Mouse (Mus musculus): Measurements from ENCODE around the gene Nxph3. TPM values are rescaled to one million over a fixed set of nuclear protein-coding genes. Genes with fewer than 3 reads are reported as not detected.
"Not testable (repeated sequence)": the region's sequence is repeated elsewhere in the genome, so short reads cannot be mapped to it uniquely, and the experiment has no call there.

Gene Nxph3
- total RNA-seq, 2 experiments from 2014 or later: 0.37 to 0.93 TPM

DNA sequence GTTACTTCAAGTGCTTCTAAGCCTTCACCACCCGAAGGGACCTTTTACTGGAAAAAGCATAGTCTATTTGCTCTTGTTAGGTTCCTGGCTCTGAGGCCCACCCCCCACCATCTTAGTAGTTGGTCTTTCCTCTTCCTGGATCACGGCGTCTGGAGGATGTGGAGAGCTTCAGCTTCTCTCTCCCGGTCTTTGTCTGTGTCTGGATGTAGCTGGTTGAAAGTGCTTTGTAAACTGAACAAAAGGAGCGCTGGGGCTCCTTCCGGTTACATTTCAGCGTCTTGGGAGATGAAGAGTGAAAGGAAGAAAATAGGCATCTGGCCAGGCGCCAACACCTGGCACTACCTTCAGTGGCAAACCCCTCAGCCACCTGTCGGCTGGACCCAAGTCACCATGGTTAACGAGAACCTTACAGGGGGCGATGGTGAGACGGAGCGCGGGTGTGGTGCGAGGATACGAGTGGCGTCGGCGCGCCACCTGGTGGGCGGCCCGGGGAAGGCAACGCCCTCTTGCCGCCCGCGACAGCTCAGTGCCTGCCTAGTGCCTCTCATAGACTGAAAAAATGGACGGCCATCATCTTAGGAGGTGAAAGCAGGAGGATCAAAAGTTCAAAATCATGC, 6.2 kb upstream of the Nxph3 start:
- intact Hi-C loops (cut with DNase I): loop anchor here (1.0 to 2.0 kb wide), 5 partner anchors 122 to 400 kb away; partner anchors contain the start of genes Dlx3 and Slc35b1

DNA sequence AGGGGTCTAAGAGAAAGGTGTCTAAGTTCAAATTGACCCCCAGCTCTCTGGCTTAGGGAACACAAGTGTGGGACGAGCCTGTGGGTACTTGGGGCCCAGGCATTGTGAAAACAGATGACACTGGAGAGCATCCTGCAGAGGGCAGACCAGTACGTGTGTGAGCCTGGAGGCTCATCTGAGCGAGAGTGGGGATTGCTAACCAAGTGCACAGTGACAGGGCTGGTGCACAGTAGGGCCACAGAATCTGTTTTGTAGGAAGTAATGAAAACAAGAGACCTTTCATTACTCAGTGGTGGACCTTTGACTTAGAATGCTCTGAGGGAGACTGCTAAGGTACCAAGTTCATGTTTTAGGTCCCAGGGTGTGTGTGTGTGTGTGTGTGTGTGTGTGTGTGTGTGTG, 5.6 kb upstream of the Nxph3 start:
- intact Hi-C loops (cut with DNase I): loop anchor here (2.0 kb wide), 4 partner anchors 121 to 399 kb away; partner anchors contain the start of gene Dlx3
- no peak for DNase-seq

More for the DNA sequence above, 6.2 kb upstream of the Nxph3 start:
- peak; percentile 92 to 94 for DNase-seq

DNA sequence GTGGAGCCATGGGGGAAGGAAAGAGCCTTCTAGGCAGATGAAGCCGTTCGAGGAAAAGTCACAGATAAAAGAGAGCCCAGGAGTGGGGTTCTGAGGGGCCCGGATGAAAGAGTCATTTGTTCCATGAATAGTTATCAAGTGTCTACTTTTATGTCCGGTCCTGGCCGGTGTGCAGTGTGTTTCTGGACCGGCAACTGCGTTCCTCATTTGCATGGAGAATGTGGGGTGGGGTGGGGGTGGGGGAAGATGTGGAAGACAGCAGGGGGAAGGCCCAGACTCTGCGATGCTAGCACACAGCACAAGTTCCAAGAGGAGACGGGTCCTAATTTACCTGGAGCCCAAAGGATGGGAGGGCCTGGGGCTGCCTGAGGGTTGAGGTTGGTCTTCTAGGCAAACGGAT, 4.9 kb upstream of the Nxph3 start:
- intact Hi-C loops (cut with DNase I): no loop called here
- DNase-seq: no peak

DNA sequence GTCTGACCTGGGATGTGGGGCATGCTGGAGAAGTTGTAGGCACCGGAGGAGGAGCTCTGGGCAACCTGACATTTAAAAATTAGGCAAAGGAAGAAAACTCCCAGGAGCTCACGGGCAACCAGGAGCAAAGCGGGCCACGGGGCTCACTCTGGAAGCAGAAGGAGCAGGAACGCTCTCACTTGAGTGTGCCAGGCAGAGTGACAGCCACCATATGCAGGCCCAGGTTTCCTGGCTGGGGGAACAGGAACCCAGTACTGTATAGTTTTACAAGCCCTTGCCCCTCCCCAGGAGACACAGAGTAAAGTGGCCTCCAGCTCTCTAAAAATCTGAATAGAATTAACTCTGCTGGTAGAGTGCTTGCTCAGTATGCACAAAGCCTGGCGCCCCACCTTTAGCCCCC, 2.8 kb upstream of the Nxph3 start:
- no peak for DNase-seq
- intact Hi-C loops (cut with DNase I): no loop called here

DNA sequence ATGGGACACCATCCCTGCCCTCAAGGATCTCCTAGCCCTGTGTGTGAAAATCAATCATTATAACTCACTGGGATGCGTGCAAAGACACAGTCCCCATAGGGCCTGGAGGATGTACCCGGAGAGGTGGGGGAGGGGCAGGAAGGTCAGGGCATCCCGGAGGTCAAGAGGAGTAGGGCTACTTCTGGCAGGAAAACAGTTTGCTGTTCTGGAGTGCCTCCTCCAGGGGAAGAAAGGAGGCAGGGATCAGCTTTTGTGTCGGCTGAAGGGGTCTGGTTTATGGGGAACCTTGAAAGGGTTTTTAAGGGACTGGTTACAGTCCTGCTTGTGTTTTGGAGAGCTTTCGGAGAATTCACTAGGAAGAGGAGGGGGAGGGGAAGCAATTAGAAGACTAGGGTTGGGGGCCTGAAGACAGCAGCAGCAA, 2.1 kb upstream of the Nxph3 start:
- no peak for DNase-seq
- intact Hi-C loops (cut with DNase I): no loop called here

DNA sequence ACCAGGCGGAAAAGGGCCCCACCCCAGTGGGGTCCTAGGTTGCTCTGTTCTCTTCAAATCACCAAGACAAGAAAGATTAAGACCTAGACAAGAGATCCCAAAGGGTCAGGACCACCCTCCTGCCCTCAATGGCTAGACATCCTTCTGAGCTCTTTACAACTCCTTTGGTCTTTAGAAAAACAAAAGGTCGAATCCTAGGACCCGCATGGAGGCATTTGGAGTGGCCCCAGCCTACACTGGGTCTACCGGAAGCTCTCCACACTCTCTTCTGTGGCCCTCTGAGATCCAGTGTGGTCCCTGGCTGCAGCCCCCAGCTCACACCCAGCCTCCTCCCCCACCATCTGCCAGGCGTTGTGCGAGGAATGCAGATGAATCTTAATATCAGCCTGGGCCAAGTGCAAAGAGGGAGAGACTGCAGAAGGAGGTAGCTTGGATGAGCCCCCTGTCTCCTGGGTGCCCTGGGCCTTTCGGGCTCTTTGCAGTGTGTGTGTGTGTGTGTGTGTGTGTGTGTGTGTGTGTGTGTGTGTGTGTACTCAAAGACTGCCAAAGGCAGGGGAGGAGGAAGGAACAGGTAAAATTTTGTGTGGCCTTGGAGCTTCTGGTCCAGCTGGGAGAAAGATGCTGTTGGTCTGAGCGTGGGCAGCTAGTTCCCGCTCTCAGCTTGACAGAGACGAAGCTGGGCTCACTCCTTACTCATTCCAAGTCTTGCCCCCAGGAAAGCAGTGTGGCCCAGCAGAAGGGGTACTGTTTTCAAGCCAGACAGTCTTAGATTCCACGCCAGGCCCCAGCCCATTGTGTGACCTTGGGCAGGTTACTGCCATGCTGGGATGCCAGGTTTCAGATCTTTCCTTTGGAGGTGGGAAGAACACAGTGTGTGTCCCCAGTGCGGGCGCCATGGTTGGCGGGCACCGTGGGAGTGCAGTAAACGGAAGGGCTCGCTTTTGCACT, 1.3 kb upstream of the Nxph3 start:
- intact Hi-C loops (cut with DNase I): no loop called here
- DNase-seq: no peak

DNA sequence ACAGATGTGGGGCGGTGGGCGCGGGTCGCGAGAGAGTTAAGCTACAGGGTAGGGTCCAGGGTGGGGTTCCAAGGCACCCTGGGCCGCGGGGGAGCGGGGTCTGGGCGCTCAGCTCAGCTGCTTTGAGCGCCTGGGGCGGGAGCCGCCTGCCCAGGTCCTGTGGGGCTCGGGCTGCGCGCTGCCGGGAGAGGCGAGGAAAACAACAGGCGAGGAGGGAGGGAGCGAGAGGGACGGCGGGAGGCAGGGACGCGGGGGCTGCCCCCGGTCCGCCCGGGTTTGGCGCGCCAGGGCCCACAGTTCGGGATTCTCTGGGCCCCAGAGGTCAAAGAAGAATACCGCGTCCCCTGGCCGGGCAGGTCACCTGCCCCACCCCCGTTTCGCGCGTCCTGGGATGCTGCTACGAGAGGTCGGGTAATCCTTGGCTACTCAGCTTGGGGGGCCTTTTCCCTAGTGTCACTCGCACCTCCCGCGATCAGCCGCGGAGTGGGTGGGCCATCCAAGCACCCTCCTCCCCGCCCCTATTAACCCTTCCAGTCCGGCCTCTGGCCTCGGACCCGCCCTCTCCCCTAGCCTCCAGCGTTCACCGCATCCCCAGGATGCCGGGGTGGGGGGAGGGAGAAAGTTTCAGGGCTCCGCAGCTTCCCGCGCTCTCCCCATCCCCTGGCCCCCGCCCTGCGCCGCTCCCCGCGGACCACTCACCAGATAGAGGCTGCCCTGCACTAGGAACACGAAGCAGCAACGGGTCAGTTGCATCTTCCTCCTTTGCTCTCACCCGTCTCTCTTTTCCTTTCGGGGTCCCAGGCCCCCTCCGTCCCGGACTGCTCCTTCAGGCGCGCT, 691 bp downstream of the Nxph3 start:
- DNase-seq: peak; percentile 37
- intact Hi-C loops (cut with DNase I): no loop called here

DNA sequence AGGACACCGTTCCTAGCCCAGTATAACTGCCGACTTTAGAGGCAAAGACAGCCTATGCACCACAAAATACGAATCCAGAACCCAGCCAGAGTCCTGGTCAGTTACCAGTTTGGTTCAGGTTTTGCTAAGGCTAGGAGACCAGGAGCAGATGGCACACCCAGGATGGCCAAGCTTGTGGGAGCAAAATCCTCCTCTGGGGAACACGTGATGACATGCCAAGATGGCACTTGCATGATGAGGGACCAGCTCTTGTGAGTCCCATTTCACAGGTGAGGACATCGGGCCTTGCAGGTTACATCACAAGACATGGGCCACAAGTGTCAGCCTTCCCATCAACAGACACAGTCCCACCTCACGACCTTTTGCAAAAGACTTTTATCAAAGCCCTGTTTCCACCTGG, 2.0 kb downstream of the Nxph3 start:
- no peak for DNase-seq
- intact Hi-C loops (cut with DNase I): no loop called here

DNA sequence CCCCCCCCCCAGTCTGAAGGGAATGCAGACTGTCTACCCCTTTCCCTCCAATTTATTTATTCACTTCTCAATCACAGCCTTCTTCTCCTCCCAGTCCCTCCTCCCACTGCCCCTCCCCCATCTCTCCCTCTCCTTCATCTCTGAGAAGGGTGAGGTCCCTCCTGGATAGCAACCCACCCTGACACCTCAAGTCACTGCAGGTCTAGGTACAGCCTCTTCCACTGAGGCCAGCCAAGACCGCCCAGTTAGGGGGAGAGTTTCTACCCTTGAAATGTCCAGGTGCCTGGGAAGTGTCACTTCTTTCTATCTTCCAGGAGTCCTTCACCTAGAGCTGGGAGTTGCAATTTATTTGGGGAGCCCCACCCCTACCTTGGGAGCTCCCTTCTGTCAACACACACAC, 2.5 kb downstream of the Nxph3 start:
- intact Hi-C loops (cut with DNase I): no loop called here
- DNase-seq: no peak

DNA sequence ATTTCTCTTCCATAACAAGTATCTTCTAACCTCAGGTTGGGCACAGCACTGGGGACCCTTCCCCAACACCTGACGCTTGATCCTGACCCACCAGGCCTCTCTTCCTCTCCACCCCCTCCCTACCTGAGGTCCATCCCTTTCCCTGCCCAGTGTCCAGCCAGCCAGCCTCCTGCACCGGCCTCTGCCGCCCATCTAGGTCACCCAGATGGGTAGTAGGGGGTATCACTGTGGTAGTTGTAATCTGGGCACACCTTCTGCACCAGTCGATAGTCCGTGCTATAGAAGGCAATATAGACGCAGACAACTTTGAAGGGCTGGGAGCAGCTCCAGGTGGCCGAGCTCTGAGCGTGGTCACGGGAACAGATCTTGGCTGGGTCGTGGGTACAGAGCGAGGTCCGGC, 3.7 kb downstream of the Nxph3 start:
- intact Hi-C loops (cut with DNase I): no loop called here
- no peak for DNase-seq

DNA sequence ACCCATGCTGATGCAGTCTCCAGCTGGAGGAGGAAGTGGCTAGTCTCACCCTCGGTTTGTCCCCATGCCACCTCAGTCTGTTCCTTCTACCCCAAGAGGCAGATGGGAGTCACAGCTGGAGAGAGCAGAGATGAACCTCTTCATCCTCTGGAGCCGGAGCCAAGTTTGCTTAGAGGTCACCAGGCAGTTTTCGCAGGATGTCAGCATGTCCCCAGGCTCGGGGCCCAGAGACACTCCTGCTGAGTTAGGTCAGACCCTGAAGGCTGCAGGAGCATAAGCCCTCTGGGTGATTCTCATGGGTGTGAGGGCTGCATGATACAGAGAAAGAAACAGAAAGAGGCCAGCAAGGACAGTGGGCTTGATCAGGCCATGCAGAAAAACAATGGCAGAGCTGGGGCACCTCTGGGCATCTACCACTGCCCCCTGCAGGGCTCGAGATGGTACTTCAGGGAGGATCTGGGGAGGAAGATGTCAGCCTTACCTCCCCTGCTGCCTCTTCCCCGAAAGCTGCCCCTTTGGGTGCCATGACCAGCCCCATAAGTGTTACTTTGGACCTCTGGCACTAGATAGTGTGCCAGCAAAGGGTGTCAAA, 5.1 kb downstream of the Nxph3 start:
- intact Hi-C loops (cut with DNase I): no loop called here
- DNase-seq: peak in 1 of 2 experiments; percentile 42

DNA sequence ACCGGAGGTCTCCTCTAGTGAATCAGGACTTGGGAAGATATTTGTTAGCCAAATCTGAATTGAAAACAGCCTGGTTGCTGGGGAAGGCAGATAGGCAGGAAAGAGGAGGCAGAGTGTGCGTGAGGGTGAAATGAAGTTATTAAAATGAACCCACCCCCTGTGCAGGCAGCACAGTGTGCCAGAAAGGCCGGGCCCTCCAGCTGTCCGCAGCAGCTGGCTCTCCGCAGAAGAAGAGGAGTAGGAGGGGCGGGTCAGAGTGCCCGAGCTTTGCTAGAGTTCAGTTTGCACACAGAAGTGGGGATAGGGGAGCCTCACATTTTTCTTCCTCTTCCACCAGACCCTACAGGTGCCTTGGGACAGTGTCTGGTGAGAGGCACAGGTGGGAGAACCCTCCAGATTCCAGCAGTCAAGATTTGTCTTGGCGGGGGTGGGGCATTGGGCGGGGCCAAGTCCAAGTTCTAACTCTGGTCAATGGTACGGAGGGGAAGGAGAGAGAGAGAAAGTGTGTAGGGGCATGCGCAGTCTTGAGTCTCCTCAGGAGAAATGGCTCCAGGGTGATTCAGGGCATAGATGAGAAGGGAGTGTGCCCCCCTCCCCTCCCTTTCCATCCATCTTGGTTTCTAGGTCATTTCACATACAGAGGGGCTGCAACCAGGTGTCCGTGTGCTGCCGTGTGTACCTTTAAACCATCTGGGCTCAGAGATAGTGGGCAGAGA, 6.0 kb downstream of the Nxph3 start:
- peak; percentile 23 to 37 for DNase-seq
- intact Hi-C loops (cut with DNase I): no loop called here

DNA sequence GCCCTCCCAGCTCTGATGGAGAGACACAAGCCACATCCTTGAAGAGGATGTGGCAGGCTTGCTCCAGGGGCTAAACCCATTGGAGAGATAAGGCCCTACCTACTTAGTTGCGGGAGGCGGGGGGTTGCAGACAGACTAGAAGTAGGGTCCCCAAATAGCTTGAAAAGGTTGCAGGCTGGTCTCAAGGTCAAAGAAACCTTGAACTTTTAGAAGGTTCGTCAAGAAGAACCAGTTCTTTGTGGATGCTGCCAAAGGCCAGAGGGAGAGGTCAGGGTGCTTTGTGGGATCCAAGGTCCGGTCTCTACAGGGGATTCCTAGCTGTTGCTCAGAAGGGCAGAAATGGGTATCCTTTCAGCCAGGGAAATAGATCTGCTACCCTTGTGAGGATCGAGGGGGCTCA, 6.6 kb downstream of the Nxph3 start:
- intact Hi-C loops (cut with DNase I): no loop called here

DNA sequence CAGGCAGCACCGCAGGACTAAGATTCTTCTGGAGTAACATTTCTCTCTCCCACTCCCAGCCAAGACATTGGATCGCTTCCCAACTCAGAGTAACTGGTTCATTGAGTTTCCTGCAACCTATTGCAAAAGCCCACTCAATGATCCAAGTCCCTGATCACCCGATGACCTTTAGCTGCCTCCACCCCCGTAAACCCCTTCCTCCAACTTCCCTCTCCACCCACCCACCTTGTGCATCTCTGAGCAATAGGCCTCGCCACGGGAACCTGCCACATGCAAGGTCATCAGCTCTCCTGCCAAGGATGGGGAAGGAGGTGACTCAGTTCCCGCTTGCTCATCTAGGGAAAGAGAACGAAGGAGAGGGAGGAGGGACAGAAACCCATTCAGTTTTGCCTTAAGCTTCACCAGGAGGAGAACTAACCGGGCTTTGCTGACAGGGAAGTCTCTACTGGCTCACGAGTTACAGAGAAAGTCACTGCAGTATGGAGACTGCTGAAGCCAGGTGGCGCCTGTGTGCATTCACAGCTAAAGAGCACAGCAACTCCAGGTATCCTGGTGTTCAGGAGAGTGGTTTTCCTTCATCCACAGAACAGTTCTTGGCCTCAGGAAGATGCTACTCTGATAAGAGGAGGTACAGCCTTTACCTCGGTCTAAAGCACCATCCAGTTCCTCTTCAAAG, 7.2 kb downstream of the Nxph3 start:
- no peak for DNase-seq
- intact Hi-C loops (cut with DNase I): no loop called here

More for the DNA sequence above, 6.6 kb downstream of the Nxph3 start:
- DNase-seq: no peak

DNA sequence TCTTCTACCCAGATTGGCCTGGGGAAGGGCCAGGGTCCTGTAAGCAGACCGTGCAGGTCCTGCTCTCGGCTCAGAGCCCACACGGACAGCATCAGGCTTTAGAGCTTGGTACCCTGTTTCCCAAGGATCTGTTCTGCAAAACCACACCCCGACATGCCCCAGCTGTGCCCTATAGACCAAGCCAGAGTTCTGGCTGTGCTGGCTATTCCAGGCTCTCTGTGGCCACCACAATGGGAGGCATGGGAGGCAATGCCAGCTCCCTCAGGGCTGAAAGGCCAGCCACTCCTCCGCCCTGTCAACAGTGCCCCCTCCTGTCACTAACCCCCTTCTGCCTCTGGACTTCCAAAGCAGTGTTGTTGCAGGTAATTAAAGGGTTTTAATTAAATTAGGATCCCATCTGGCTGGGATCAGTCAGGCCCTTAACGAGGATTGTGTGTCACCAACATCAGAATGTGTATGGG, 10.1 kb downstream of the Nxph3 start:
- intact Hi-C loops (cut with DNase I): no loop called here

DNA sequence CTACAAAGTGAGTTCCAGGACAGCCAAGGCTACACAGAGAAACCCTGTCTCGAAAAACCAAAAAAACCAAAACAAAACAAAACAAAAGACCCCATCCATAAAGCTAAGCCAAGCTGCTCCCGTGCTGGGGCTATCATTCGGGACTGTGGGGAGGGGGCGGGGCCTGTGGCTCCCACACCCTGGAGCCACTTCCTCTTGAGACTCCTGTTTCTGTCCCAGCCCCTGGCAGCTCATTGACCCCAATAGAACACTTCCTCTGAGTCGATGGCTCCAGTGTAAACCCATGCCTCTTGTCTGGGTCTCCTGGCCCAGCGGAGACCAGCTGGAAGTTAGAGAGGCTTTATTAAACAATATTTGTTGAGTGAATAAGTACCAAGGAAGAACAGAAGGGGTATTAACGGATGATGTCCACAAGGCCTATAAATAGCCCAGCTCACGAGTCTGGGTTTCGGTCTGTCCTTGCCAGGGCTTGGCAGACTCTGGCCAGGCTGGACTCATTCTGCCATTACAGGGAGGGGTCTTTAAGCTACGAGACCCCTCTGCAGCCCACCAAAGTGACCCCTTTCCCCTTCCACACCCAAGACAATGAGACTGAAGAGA, 10.7 kb downstream of the Nxph3 start:
- peak; percentile 20 to 40 for DNase-seq
- intact Hi-C loops (cut with DNase I): no loop called here

More for the DNA sequence above, 10.1 kb downstream of the Nxph3 start:
- peak; percentile 35 to 48 for DNase-seq

DNA sequence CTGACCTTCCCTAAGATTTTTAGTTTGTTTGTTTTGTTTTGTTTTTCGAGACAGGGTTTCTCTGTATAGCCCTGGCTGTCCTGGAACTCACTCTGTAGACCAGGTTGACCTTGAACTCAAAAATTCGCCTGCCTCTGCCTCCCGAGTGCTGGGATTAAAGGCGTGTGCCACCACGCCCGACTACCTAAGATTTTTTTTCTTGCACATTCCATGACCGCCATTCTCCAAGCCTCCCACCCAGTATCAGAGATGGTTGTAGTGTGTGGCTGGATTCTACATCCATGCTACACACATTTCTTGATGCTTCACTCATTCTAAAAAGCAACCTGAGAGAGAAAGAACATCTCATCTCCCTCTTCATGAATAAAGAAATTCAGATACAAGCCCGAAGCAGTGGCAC, 12.5 kb downstream of the Nxph3 start:
- intact Hi-C loops (cut with DNase I); DNase-seq: not testable (repeated sequence)

DNA sequence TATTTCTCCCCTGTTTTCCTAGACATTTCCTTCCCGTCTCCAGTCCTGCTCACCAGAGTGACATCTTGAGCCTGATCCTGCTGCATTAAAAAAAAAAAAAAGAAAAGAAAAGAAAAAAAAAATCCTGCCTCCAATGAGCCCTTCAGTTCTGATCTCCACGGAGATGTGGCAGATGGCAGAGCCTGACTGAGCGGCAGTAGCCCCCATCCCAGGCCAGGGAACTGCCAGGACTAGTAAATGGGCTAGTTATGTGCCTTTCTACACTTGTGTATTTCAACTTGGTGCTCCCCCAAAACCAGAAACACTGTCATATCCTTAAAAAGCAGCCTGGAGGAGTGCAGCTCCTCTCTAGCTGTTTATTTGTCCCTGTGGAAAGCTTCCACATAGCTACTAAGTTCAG, 13.5 kb downstream of the Nxph3 start:
- intact Hi-C loops (cut with DNase I): no loop called here
- DNase-seq: no peak

DNA sequence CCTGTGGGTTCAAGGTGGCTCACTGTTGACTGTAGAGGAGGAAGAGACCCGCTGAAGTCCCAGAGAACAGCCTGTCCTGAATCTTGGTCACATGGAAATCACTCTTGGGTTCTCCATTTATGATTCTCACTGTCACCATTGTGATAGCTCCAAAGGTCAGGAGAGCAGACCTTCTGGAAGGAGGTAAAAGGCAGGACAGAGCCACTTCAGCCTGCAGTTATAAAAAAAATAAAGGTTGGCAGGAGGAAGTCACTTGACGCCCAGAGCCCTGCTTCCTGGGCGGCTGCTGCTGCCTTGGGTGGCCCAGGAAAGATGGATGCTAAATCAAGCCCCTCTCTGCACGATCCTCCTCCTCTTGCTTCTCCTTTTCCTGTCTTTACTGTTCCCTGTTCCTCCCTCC, 14.0 kb downstream of the Nxph3 start:
- no peak for DNase-seq
- intact Hi-C loops (cut with DNase I): no loop called here
